Mouse (Mus musculus) ovary, postnatal 14 days (tissue): ENCODE measurements around the gene Prune1.

Source experiments
- DNase-seq: peaks from one replicate; pipeline ENCODE4 v3.0.0; 2022; ENCODE audit warnings: low spot score

Gene Prune1

DNA sequence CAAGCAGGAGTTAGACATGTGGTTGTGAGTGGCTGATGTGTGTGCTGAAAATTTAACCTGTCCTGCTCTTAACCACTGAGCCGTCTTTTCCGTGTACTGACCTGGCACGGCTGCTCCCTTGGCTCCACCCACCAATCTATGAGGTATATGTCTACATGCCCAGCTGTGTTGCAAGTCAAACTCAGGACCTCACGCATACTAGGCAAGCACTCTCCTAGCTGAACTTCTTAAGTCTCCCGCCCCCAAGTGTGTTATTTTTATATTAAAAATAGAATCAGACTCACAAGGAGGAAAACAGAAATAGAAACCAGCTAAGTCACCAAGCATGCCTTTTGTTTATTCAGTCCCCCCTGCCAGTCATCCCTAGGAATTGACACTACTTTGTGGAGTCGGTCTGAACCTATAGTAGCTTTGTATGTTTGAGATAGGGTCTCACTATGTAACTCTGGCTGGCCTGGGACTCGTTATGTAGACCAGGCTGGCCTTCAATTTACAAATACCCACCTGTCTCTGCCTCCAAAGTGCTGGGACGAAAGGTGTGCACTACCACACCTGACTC is 44.3 kb downstream of the Prune1 start:
- no peak for DNase-seq

DNA sequence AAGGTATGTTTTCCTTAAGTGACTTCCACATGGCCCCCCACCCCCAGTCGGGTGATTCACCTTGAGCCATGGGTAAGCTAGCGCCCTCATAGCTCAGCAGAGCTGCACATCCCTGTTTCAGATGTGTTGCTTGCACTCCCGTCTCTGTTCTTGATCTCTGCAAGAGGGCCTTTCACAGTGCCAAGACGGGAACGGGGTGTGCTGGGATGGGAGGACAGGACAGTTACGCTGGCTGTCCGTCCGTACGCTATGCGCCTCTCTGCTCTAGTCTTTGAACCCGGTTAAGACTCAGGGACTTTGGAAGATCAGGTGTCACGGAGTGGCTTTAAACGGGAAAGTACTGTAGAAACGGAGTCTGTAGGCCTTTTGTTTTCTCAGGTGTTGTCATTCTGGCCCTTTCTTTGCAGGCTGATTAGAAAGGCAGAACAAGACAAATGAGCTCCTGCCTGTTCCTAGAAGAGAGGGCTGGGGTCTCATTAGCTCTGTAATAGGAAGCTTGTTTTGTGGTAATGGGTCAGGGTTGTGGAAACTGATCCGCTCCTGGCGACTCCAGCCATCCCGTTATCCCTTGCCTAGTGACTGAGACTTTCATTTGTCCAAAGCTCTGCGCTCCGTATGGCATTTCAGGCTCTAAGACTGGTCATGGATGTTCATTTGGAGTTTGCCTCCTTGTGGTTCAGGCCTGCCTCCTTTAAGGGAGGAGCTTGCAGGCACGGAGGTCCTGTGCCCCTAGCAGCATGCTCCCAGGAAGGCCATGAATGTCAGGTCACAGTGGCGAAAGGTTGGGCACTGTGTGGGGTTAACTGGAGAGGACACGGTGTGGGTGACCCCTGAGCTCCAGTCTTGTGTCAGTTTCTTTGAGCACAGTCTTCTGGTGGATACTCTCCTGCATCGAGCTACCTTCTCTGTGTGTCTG is 46.2 kb downstream of the Prune1 start:
- no peak for DNase-seq

DNA sequence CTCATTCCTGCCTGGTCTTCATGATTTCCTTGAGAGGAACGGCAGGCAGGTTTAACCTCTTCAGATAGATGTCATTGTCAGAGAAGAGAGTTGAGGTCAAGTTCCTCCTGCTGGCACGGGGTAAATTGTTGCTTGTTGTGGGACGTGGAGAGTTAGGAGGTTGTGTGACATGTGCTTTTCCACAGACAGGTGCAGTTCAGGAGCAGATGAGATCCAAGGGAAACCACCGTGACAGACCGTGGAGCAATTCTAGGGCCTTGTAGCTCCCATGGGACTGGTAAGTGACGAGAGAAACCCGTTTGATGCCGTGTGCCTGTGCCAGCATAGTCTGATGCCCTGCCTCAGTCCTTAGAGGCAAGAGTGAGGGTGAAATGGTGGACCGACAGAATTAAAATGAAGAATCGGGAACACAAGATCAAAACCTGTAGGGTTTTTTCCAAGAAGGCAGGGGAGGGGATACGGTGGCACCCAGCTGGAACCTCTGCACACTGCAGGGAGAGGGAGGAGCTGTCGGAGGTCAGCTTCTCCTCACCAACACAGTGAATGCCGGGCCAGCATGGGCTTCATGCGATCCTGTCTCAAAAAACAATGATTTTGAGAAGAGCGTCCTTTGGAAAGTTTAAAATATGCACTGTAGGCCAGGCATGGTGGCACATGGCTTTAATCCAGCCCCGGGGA is 48.4 kb downstream of the Prune1 start:
- no peak for DNase-seq

DNA sequence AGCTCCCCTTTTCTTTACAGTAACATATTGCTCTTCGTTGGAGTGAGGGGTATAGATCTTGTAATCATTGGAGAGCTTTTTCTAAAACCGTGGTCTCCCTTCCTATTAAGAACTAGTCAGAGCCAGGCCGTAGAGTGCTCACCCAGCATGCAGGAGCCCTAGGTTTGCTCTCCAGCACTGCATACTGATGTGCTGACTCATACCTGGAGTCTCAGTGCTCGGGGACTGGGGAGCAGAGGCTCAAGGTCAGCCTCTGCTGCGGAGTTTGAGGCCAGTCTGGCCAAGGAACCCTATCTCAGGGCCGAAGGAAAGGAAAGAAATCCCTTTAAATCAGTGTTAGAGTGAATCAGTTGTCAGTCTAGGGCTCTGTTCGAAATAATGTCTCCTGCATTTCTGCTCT is 49.1 kb downstream of the Prune1 start:
- no peak for DNase-seq

DNA sequence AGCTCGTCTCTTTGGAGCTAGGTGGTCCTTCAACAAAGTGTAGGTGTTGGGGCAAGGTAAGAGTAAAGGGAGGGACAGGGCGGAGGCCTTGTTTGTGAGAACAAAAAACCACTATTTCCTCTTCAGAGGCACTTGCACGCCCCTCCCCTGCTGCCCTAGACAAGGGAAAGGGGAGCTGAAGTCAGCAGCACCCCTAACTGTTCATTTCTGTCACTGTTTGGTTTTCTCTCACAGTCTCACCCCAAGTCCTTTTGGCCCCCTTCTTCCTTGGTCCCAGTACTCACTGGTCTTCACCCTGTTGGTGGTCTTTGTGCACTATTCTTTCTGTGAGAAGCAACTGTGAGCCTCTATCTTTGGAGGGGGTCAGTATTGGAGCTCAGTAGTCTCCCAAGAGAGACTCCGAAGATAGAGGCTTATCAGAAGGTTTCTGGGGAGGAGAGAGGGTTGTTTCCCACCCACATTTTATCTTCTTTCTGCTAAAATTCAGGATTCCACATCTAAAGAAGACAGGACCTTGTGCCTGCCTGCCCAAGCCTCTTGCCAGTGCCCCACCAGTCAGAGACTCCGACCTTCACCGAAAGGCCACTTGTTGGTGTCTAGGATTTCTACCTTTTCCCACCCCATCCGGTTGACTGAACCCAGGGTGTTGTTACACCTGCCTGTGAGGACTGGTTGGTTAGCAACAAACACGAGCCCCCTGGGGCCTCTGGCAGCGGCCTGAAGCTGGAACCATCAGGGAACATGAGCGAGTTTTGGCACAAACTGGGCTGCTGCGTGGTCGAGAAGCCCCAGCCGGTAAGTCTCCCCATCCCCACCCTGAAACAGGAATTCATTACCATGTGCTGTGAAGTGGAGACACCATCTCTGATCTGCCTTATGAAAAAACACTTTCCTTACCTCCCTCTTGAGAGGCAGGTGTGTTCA is 50.3 kb downstream of the Prune1 start, which contains the start of gene Mllt11:
TSS of gene Mllt11 (minus strand) at position 874 of the 924 bp plus-strand sequence.
- DNase-seq: no peak

DNA sequence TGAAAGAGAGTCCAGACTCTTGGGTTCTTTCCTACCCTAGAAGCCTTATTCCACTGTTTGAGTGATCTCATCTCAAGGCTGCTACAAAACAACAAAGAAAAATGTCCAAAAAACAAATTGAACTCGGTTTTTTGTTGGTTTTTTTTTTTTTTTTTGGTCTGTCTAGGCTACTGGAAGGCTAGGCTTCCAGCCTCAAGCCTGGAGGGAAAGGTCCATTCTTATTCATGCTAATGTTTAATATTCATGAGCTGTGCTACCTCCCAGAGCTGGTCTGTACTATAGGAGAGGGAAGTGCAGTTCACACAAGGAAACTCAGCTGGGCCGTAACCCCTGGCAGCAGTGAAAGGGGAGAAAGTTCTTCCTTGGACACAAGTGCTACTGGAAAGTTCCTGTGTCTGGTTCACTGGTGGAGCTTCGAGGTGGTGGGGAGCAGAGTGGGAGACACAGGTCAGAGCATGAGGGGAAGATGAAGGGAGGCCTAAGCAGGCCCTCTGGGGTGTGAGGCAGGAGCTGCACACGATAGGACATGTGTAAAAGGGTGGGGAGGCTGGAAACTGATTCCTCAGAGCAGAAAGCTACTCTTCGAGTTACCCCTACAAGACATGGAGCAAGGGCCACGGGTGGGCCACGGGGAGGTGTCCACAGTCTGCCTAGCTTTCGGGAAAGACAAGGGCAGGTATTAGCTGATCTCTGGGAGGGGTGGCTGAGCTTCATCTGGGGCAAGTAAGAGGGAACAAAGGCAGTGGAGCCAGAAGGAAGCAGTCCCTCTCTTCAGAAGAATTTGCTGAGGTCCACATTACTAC is 51.2 kb downstream of the Prune1 start:
- DNase-seq: no peak

DNA sequence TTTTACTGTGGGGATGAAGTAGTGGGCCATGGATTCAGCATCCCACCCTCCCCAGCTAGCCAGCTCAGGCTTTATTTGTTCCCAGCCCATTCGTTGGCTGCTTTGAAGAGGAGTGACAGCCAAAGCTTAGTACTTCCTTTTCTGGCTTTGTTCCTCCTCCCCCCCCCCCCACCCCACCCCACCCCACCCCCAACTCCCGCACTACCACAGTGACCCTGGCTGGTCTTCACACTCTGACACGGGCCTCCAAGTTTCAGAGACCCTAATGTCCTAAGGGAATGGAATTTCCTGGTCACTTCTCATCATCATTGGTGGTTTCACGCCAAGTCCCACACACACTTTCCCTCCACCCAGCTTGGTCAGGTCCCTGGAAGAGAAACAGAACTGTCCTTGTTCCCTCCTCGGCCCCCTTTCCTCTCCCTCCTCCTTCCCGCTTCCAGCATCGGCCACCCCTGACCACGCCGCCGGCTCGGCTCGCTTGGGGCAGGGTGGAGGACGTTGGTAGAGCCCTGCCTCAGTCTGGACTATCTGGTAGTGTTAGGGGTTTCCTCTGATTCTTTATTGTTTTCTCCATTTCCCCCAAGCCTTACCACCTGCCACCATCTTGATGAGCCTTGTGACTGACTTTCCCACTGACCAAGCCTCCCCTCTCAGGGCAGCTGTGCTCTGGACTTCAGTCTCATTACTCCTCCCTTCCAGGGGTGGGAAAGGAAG is 51.9 kb downstream of the Prune1 start:
- DNase-seq: peak; percentile 36

DNA sequence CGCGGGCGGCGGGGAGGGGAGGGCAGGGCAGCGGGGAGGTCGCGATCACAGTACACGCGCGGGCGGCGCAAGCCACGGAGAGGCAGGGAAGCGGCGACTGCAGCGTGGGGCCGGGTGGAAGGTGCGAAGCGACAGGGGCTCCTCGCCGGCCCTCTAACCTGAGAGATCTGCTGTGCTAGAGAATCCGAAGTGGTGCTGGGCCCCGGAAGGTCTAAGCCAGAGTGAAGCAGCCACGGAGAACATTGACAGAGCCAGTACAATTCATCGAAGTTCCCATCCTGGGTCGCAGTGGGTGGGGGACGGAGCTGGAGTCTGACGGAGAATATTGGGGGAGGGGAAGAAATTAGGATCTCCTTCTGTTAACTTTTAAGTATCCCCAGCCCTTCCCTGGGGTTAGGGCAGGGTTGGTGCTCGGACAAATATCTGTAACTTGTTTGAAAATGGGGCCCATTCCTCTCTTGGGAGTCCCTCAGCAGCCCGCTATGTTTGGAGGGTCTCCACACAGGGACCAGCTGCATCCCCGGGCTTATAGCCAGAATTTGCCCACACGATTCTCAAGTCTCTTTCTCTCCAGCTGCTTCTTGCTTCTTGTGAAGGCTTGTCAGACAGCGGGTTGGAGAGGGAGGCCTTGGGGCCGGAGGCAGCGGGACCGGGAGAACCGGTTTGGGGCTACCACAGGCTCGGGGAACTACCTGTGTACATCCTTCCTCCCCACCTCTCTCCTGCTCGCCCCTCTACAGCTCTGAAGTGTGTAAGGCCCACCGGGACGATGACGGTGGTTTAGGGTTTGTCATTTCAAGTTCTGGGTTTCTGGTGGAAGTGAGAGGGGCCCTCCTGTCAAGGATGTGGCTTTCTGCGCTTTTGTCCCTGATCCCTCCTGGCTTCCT is 52.7 kb downstream of the Prune1 start:
- no peak for DNase-seq

DNA sequence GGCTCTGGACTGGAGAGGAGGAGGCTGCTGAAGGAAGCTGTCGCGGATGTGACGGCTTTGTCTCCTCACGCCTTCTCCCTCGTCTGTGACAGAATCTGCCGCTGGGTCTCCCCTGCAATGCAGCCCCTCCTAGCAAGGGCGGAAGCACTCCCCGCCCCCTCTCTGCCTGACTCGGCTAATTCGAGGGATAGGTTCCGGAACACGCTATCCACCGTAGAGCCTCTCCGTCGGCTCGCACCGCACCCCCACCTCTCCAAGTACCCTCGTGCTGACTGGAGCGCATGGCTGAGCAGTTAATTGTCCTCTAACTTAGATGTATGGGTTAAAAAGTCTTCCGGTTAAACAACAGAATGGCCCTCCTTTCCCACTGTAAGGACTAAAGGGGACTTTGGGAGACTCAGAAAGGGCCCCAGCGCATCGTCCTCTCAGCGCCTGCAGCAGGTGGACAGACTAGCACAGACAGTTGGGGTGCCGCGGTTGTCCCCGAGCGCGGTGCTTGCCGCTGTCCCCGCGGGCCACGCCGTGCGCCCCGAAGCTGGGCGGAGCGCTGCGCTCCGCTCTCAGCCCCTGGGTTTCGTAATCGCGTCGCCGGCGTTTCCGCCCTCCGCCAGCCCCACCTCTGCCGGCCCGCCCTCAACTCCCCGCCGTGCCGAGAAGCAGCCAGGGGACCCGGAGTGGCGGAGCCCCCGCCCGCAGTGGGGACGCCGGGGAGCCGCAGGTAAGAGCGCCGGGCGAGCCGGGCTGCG is 53.6 kb downstream of the Prune1 start, which contains the start of gene Cdc42se1:
TSS of gene Cdc42se1 (plus strand) at position 585 of the 746 bp plus-strand sequence.
- DNase-seq: peak; percentile 68

DNA sequence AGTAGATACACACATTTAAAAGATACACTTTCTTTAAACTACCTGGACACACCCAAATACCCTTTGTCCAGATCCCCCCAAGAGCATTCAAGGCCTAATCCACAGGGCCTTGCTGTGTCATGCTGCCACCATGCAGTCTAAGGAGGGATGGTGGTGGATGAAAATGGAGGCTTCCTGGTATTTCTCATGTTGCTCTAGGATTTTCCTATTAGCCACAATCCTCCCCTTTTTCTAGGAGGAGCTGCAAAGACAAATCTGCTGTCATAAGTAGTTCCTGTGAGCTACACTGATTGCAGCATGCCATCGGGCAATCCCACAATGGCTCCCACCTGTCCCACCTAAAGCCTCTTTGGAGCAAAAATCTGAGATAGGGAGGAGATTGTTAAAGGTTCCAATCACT is 54.7 kb downstream of the Prune1 start:
- no peak for DNase-seq

DNA sequence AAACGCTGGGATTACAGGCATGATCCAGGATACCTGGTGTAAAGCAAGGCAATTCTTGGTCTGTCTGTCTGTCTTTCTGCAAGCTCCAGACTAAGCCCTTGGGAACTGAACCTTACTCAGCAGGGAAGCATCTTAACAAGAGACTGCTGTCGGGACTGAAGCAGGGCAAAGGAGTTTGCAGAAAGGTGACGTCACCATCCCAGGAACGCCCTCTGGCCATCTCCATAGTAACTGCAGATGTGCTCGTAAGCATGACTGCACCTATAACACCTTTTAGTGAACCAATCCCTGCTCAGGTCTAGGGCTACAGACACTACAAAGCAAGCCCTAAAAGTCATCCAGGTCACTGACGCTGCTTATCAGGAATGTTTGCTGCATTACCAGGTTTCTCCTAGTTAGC is 57.6 kb downstream of the Prune1 start:
- no peak for DNase-seq

DNA sequence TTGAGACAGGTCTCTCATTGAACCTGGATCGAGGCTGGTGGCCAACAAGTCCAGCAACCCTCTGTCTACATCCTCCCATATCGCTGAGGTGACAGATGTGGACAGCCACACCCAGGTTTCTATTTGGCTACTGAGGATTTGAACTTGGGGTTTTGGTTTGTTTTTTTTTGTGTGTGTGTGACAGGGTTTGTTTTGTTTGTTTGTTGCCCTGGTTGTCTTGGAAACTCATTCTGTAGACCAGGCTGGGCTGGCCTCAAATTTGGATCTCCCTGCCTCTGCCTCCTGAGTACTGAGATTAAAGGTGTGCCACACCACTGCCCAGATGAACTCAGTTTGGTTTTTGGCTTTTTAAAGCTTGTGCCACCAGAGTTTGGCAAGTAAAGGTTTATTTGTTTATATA is 58.8 kb downstream of the Prune1 start:
- DNase-seq: no peak

DNA sequence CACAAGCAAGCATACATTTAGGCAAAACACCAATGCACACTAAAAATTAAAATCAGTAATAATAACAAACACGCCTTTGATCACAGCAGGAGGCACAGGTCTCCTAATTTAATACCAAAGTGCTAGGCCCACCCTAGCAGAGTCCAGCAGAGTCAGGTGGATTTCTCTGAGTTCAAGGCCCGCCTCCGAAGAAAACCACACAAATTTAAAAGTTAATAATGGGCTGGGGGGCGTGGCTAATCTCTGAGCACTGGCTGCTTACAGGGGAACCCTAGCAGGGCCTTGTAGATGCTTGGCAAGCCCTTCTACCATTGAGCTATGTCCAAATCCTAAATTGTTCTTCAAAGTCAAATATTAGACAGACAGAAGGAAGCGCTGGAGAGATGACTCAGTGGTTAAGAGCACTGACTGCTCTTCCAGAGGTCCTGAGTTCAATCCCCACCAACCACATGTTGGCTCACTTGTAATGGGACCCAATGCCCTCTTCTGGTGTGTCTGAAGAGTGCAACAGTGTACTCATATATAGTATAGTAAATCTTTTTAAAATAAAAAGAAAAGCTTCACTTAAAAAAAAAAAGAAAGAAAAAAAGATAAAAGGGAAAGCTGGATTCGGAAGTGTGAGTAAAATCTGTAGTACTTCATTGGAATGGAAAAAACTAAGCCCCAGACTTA is 63.3 kb downstream of the Prune1 start:
- no peak for DNase-seq

DNA sequence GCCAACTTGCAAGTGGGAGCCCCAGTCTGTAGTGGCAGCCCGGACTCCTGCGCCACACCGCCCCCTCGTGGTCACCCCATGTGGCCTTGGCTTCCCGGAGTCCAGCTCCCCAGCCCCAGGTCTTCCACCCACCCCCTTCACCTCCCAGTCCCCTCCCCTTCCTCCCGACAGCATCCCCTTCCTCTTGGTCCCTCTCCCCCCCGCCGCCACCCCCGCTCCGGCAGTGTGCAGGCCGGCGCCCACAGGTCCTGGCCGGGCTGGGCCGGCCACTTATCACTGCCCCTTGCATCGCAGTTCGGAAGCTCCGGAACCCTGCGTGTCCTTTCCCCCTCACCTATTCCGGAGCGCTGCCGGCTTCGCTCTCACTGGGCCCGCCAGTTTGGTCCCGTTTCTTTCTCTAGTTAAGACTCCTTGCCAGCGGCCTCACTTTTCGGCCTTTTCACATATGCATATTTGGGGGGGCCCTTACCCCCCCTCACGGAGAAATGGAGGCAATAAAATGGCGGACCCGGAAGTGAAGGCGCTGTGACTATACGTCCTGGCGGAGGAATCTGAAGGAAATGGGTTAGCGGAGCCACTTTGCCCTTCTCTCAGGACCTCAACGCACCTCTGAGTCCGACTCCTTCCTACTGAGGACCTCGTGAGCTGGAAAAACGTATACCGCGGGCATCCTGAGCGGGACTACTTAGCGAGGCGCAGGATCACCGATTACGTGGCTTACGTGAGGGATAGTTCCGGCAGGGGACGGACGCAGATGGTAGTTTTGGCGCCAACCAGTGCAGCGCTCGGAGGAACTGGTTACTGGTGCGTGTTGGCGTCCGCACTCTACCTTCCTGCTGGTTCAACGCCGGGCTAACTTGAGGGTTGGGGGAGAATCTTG is 64.4 kb downstream of the Prune1 start, which contains the start of gene Gabpb2:
TSS of gene Gabpb2 (minus strand) at position 662 of the 880 bp plus-strand sequence.
- DNase-seq: peak; percentile 96

DNA sequence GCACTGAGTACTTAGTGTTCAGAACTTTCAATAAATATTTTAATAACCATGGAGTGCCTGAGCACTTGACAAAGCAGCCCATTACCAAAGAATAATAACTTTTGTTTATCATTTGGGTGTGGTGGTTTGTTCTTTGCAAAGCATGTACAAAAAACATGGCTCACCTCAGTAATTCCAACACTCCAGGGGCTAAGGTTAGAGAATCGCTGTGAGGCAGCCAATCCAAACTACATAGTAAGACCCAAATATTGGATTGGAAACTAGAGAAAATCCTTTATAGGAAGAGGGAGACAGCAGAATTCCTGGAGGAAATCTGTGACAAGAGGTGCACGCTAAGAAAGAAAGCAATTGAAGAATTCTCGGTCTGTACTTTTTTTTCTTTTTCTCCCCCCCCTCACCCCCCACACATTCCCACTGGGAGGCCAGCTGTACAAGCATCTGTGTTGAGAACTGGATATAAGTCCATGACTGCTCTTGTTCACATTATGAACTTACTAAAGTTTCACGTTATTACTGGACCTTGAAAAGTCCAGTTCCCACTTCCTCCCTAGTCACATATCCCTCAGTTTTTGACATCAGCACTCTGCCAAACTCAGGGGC is 65.1 kb downstream of the Prune1 start:
- no peak for DNase-seq

DNA sequence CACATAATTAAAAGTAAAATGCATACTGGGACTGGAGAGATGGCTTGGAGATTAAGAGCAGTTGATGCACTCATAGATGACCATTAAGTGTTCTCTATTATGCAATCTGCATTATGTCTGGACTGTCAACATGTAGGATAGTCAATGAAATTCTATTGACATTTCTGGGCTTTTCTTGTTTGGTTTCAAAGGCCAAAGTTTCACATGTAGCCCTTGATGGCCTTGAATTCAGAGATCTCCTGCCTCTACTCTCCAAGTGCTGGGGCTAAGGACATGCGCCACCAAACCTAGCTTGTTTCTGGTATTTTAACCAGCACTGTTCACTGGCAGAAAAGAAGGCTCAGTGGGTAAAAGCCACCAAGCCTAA is 68.3 kb downstream of the Prune1 start:
- DNase-seq: no peak
